Mouse (Mus musculus): Measurements from ENCODE around the gene Ube2h.

DNA sequence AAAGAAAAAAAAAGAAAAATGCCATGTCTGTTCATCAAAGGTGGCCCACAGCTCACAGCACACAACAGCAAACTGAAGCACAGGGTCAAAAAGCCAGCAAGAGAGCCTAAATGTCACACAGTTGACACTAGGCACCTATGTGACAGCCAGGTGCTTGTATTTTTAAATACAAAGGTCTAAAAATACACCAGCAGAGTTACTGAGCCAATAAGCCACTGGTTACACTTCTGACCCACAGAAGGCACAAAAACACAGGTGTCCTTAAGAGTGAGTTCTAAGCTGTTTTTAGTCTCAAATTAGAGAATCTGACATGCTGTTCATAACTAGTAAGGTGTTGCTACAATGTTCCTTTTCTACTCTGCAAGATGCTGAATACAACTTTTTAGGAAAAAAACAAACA lies 17.7 kb downstream of the Ube2h start:
- TF ChIP-seq POLR2A (IDR thresholded peaks at IDR 0.05; ENCODE audit: low read depth, low read length) (no peak), CTCF (conservative IDR thresholded peaks at IDR 0.05; ENCODE audit: insufficient read depth, insufficient read length, low read depth, low read length) (no peak)
